Mouse (Mus musculus) kidney, postnatal 0 days (tissue): Measurements from ENCODE around the gene Castor2. TPM values are rescaled to one million over a fixed set of nuclear protein-coding genes. Genes with fewer than 3 reads are reported as not detected.

Source experiments
- ATAC-seq: fragments of 200-750 bp; cut with Nextera tagmentation; replicated peaks from 2 replicates; pipeline ENCODE4 v1.8.0; 2017; ENCODE audit warnings: low read depth, moderate number of reproducible peaks, moderate TSS enrichment, moderate library complexity; ENCODE audit not compliant: low FRiP score
- DNase-seq: peaks from one replicate; pipeline ENCODE4 v3.0.0-alpha.2; 2016; ENCODE audit warnings: low spot score
- H3K27ac ChIP-seq: fragments of 300-500 bp; sonication (generic); 2 replicates; pipeline ENCODE4 v1.5.1; 2014; ENCODE audit warnings: mild to moderate bottlenecking
- H3K27me3 ChIP-seq: fragments of 300-500 bp; sonication (generic); 2 replicates; pipeline ENCODE4 v1.6.1; 2014; ENCODE audit warnings: low read length, mixed read lengths; ENCODE audit not compliant: insufficient read depth
- H3K36me3 ChIP-seq: fragments of 300-500 bp; sonication (generic); 2 replicates; pipeline ENCODE4 v1.6.1; 2014; ENCODE audit warnings: low read length, mixed read lengths; ENCODE audit not compliant: insufficient read depth
- H3K4me1 ChIP-seq: fragments of 300-500 bp; sonication (generic); replicated peaks from 2 replicates; pipeline ENCODE4 v1.6.1; 2014; ENCODE audit warnings: antibody characterized with exemption, low read length, mixed read lengths; ENCODE audit not compliant: insufficient read depth
- H3K4me2 ChIP-seq: fragments of 300-500 bp; sonication (generic); 2 replicates; pipeline ENCODE4 v1.6.1; 2014; ENCODE audit warnings: mild to moderate bottlenecking, low read length, moderate library complexity, mixed read lengths
- H3K4me3 ChIP-seq: fragments of 300-500 bp; sonication (generic); replicated peaks from 2 replicates; pipeline ENCODE4 v1.5.1; 2014; ENCODE audit warnings: low read depth, low read length
- H3K9ac ChIP-seq: fragments of 300-500 bp; sonication (generic); 2 replicates; pipeline ENCODE4 v1.6.1; 2014; ENCODE audit warnings: low read depth, low read length
- H3K9me3 ChIP-seq: fragments of 300-500 bp; sonication (generic); replicated peaks from 2 replicates; pipeline ENCODE4 v1.6.1; 2016; ENCODE audit warnings: low read length, inconsistent platforms, mixed read lengths
- CTCF ChIP-seq: IDR thresholded peaks from 2 replicates; pipeline ENCODE4 v1.5.1; 2016; ENCODE audit warnings: antibody characterized with exemption, low read depth, mild to moderate bottlenecking, moderate library complexity
- WGBS: fragments of 180-500 bp; shearing (Covaris S2); extraction: QIAGEN DNeasy Blood & Tissue Kit; methylation state at CpG from one replicate; pipeline ENCODE4 v1.1.7; 2014; 5-methylcytosine and 5-hydroxymethylcytosine counted together
- polyA plus RNA-seq: library from polyadenylated mRNA; unstranded; fragments of >200 nt; fragmentation: Nextera tagmentation; extraction: Ambion mirVana; gene quantifications from 2 replicates; pipeline ENCODE4 v1.2.1, GENCODE M21; 2015

Castor2 gene
- polyA plus RNA-seq, 1 experiment from 2014 or later: 13.0 TPM

DNA sequence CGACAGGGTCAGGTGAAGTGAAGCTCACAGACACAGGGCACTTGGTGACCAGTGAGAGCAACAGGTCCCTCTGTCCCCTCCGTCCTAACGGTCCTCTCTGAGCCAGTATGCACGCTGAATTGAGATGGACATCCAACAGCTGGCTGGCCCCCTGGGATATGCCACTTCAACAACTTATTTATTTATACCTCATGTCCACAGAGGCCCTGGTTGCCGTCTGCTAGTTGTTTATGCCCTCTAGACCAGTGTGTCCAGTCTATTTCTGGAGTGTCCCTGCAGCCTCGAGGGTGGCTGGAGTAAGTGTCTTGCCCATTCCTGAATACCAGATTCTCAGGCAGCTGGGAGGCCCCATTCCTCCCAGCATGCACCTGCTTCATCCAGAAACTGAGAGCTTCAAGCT lies 24.3 kb downstream of the Castor2 start:
- Histone ChIP-seq H3K9me3 (no peaks in the 10 kb centered on the region), H3K4me2 (no peak overlapping the region), H3K4me3 (no peak overlapping the region), H3K9ac (no peak overlapping the region), H3K4me1 (no peaks in the 10 kb centered on the region), H3K27ac (no peak overlapping the region), H3K27me3 (no peaks in the 10 kb centered on the region), H3K36me3 (0 out of 2 replicates have a peak, but pooled peaks cover 6% of the 10 kb centered on the region)
- ATAC-seq (no peak), DNase-seq (no peak)
- no peak for TF ChIP-seq CTCF
- 63% methylated on average over 6 of the region's 6 CpGs for WGBS

DNA sequence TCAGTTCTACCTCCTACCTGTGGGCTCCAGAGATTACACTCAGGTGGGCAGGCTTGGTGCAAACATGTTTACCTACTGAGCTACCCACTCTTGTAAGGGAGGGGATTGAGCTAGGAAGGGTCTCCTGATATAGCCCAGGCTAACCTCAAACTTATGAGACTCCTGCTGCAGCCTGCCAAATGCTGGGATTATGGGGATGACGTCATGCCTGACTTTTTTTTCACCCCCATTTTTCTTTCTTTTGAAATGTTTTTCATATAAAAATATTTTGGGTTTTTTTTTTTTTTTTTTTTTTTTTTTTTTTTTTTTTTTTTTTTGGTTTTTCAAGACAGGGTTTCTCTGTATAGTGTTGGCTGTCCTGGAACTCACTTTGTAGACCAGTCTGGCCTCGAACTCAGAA lies 26.7 kb downstream of the Castor2 start:
- H3K9me3 ChIP-seq: no peaks in the 10 kb centered on the region
- H3K4me3 ChIP-seq: no peak overlapping the region
- 0 out of 2 replicates have a peak, but pooled peaks cover 6% of the 10 kb centered on the region for H3K36me3 ChIP-seq
- 86% methylated on average over 2 of the region's 2 CpGs for WGBS
- H3K27ac ChIP-seq: no peak overlapping the region
- no peaks in the 10 kb centered on the region for H3K27me3 ChIP-seq
- no peaks in the 10 kb centered on the region for H3K4me1 ChIP-seq
- H3K9ac ChIP-seq: no peak overlapping the region
- TF ChIP-seq CTCF: no peak
- DNase-seq: no peak
- H3K4me2 ChIP-seq: no peak overlapping the region
- ATAC-seq: no peak

DNA sequence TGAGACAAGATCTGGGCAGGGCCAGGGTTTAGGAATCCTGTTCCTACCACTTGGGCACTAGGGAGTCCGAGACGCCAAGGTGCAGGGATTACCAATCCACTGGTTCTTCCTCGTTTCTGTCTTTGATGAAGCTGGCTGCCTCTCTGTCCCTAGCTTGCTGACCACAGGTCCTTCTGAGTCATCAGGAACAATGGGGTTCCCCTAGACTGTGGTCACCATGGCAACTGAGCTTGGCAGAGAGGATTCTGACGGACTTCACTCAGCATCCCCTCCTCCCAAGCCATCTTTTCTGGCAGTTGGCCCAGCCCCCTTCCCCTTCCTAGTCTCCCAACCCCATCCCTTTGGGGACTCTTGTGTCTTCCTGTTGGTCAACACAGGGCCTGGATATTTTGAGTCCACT lies 32.1 kb downstream of the Castor2 start:
- Histone ChIP-seq H3K36me3 (peaks cover 13% of the 10 kb centered on the region; the same call in 1 of the 2 replicates), H3K27me3 (no peaks in the 10 kb centered on the region), H3K4me2 (no peak overlapping the region), H3K4me1 (no peaks in the 10 kb centered on the region), H3K9me3 (no peaks in the 10 kb centered on the region), H3K9ac (no peak overlapping the region), H3K4me3 (no peak overlapping the region), H3K27ac (no peak overlapping the region)
- DNase-seq (no peak), ATAC-seq (no peak)
- WGBS: 63% methylated on average over 4 of the region's 4 CpGs
- no peak for TF ChIP-seq CTCF

DNA sequence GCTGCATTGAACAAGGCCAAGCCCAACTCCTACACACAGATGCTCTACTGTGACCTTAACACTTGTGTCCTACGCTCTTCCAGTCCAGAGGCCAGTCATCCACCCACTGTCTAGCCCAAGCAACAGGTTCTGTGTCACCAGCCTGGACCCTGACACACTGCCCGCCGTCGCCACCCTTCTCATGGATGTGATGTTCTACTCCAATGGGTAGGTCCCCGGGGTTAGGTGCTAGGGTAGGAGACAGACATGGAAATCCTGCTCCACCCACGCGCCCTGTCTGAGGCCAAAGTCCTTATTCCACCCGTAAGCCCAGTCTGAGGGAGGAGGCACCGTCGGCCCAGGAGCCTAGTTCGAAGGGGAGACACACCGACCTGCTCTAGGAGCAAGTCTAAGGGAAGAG lies 36.5 kb downstream of the Castor2 start:
- DNase-seq (no peak), ATAC-seq (no peak; the same call in 1 of the 2 replicates)
- Histone ChIP-seq H3K36me3 (peaks cover 19% of the 10 kb centered on the region; the same call in 1 of the 2 replicates), H3K27ac (no peak overlapping the region), H3K4me2 (no peak overlapping the region), H3K9me3 (no peaks in the 10 kb centered on the region), H3K27me3 (no peaks in the 10 kb centered on the region), H3K4me1 (no peaks in the 10 kb centered on the region), H3K9ac (no peak overlapping the region), H3K4me3 (no peak overlapping the region)
- 89% methylated on average over 12 of the region's 12 CpGs for WGBS
- no peak for TF ChIP-seq CTCF

DNA sequence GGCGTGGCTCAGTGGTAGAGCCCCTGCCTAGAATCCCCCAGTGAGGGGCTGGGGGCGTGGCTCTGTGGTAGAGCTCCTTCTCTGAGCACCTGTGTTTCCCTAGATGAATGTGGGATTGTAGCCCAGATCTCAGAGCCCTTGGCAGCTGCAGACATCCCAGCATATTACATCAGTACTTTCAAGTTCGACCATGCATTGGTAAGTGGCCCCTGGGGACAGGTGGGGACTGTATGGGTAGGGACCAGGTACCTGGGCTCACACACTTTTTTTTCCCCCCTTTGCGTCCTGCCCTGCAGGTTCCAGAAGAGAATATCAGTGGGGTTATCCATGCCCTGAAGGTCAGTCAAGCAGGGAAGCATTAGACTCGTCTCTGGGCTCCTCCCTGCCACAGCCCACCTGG lies 38.4 kb downstream of the Castor2 start:
- ATAC-seq (no peak), DNase-seq (no peak)
- H3K27ac ChIP-seq: no peak overlapping the region
- no peak overlapping the region for H3K4me3 ChIP-seq
- TF ChIP-seq CTCF: no peak
- peaks cover 19% of the 10 kb centered on the region; the same call in 1 of the 2 replicates for H3K36me3 ChIP-seq
- WGBS: 72% methylated on average over 5 of the region's 5 CpGs
- H3K9me3 ChIP-seq: no peaks in the 10 kb centered on the region
- no peak overlapping the region for H3K9ac ChIP-seq
- no peaks in the 10 kb centered on the region for H3K27me3 ChIP-seq
- H3K4me2 ChIP-seq: no peak overlapping the region
- no peaks in the 10 kb centered on the region for H3K4me1 ChIP-seq

DNA sequence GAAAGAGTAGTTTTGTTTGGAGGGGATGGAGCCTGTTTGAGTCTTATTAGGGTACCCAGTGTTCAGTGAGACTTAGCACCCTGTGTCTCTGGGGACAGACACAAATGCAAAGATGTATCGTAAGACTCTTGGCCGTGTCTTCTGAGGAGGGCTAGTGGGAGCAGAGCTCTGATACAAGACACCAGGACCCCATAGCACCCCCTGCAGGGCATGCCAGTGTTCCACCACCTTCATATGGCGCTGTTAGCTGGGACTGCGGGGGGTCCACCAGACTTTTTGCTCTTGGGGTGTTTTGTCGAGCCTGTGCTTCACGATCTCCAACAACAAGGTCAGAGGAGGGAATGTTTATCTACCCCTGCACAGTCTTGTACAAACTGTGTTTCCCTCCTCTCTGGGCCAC lies 39.9 kb downstream of the Castor2 start:
- WGBS: 72% methylated on average over 6 of the region's 6 CpGs
- Histone ChIP-seq H3K36me3 (peaks cover 15% of the 10 kb centered on the region; the same call in 1 of the 2 replicates), H3K4me2 (no peak overlapping the region), H3K27ac (no peak overlapping the region), H3K9me3 (no peaks in the 10 kb centered on the region), H3K27me3 (no peaks in the 10 kb centered on the region), H3K4me3 (no peak overlapping the region), H3K4me1 (no peaks in the 10 kb centered on the region), H3K9ac (no peak overlapping the region)
- peak; percentile 12; the same call in 1 of the 2 replicates for TF ChIP-seq CTCF
- ATAC-seq (no peak), DNase-seq (no peak)

DNA sequence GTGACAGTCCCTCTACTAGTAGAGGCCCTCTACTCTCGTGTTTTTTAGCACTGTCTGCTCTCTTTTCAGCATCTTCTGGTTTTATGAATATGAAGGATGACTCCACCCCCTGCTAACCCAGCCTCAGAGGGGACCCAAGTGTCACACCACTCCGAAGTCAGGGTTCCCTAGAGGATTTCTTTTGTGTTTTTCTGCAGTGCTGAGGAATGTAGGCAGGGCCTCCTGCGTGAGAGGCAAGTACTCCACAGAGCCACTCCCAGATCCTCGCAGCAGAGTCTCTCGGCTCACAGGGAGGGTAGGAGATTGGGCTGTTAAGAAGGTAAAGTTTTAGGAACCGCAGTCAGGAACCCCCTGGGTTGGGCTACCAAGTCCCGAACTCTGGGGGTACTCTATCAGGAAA lies 41.7 kb downstream of the Castor2 start:
- 66% methylated on average over 7 of the region's 7 CpGs for WGBS
- Histone ChIP-seq H3K9ac (no peak overlapping the region; the same call in 1 of the 2 replicates), H3K4me3 (no peak overlapping the region), H3K36me3 (0 out of 2 replicates have a peak, but pooled peaks cover 12% of the 10 kb centered on the region), H3K9me3 (no peaks in the 10 kb centered on the region), H3K4me2 (no peak overlapping the region), H3K4me1 (no peaks in the 10 kb centered on the region), H3K27me3 (no peaks in the 10 kb centered on the region), H3K27ac (no peak overlapping the region)
- TF ChIP-seq CTCF: no peak
- DNase-seq (peak; percentile 57), ATAC-seq (no peak)
